Mouse (Mus musculus): ENCODE measurements around the gene Med1. TPM values are rescaled to one million over a fixed set of nuclear protein-coding genes. Genes with fewer than 3 reads are reported as not detected.

Med1 gene
- polyA plus RNA-seq, 1 experiment = not detected

GRCm38 (mm10) chr11:98134951-98135350 is 58.1 kb downstream of the Med1 start:
- Histone ChIP-seq H3K4me3 (ENCODE audit: insufficient read depth, low read depth, low read length) (no peak overlapping the region), H3K4me1 (ENCODE audit: control insufficient read depth, insufficient read depth, low read length) (peaks cover 5% of the 10 kb centered on the region; the same call in 1 of the 2 replicates), H3K27ac (ENCODE audit: insufficient read depth, low read depth, low read length) (no peak overlapping the region)
- TF ChIP-seq POLR2A (IDR thresholded peaks at IDR 0.05; ENCODE audit: insufficient read depth, low read depth, low read length) (no peak), CTCF (IDR thresholded peaks at IDR 0.05; ENCODE audit: insufficient read depth, low read depth, low read length) (no peak)
- 58% methylated on average over 4 of the region's 4 CpGs for WGBS

- Histone ChIP-seq H3K27ac (ENCODE audit: insufficient read depth, low read depth, low read length) (no peak overlapping the region), H3K4me3 (ENCODE audit: insufficient read depth, low read depth, low read length) (no peak overlapping the region), H3K4me1 (ENCODE audit: control insufficient read depth, insufficient read depth, low read length) (no peaks in the 10 kb centered on the region)
- 92% methylated on average over 5 of the region's 5 CpGs for WGBS
- TF ChIP-seq CTCF (IDR thresholded peaks at IDR 0.05; ENCODE audit: insufficient read depth, low read depth, low read length) (no peak), POLR2A (IDR thresholded peaks at IDR 0.05; ENCODE audit: insufficient read depth, low read depth, low read length) (no peak)
These were observed 69.7 kb downstream of the Med1 start for GRCm38 (mm10) chr11:98123424-98123823.

DNA sequence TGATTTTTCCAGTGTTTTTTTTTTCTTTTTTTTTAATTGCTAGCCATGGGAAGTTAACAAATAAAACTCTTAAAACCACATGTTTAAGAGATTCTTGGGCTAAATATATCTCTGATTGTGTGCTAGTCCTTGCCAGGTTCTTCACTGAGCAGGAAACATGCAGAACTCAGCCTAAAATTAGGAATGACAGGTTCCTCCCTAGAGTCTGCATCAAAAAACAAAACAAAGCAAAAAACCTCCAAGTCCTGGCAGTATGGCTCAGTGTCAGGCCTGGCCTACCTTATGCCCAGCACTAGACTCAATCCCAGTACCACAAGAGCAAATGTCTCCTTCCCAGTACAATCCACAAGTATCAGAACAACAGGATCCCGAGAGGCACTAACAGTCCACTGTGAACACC is 78.7 kb downstream of the Med1 start:
- TF ChIP-seq POLR2A (IDR thresholded peaks at IDR 0.05; ENCODE audit: insufficient read depth, low read depth, low read length) (no peak), CTCF (IDR thresholded peaks at IDR 0.05; ENCODE audit: insufficient read depth, low read depth, low read length) (no peak)

DNA sequence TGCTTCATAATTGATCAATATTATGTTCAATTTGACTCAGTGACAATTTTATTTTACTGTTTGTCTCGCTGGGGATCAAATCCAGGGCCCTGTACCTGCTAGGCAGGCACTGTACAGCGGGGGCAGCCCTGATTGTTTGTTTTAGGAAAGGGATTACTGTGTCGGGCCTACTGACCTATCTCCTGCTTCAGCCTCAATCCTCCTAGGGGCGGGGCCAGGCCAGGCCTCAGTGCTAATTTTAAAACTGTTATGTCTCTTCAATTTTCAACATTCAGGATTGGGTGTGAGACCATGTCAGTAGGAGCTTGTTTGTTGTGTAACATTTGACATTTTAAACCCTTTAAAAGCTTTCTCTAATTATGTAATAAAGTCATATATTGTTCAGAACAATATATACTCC is 79.6 kb downstream of the Med1 start:
- no peak overlapping the region for H3K27ac ChIP-seq (ENCODE audit: insufficient read depth, low read depth, low read length)
- H3K4me3 ChIP-seq (ENCODE audit: insufficient read depth, low read depth, low read length) = no peak overlapping the region
- H3K4me1 ChIP-seq (ENCODE audit: control insufficient read depth, insufficient read depth, low read length) = no peaks in the 10 kb centered on the region
- TF ChIP-seq POLR2A (IDR thresholded peaks at IDR 0.05; ENCODE audit: insufficient read depth, low read depth, low read length) (no peak), CTCF (IDR thresholded peaks at IDR 0.05; ENCODE audit: insufficient read depth, low read depth, low read length) (no peak)
- 86% methylated on average over 4 of the region's 4 CpGs for WGBS

More for the DNA sequence above, 78.7 kb downstream of the Med1 start:
- 46% methylated on average over 1 of the region's 1 CpGs for WGBS
- H3K4me1 ChIP-seq (ENCODE audit: control insufficient read depth, insufficient read depth, low read length) = no peaks in the 10 kb centered on the region
- H3K4me3 ChIP-seq (ENCODE audit: insufficient read depth, low read depth, low read length) = no peak overlapping the region
- H3K27ac ChIP-seq (ENCODE audit: insufficient read depth, low read depth, low read length) = no peak overlapping the region

DNA sequence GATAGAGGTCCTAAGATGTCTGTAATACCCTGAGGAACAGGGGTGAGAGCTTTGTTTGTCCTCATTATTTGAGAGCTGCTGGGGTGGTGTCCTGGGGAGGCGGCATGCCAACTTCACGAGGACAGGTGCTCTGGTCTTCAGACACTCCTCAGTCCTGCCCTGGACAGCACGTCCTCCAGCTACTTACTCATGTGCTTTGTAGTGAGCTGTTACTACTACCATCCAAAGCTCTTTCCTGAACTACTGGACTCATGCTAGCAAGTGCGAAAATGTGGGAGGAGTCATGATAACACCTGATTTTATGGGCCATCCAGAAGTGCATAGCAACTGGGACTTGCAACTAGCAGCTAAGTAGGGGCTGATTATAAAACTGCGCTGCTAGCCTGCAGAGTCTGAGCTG is 83.4 kb downstream of the Med1 start:
- no peak for TF ChIP-seq POLR2A (IDR thresholded peaks at IDR 0.05; ENCODE audit: insufficient read depth, low read depth, low read length)
- no peak for TF ChIP-seq CTCF (IDR thresholded peaks at IDR 0.05; ENCODE audit: insufficient read depth, low read depth, low read length)
- 90% methylated on average over 5 of the region's 5 CpGs for WGBS
- H3K4me3 ChIP-seq (ENCODE audit: insufficient read depth, low read depth, low read length) = no peak overlapping the region
- no peaks in the 10 kb centered on the region for H3K4me1 ChIP-seq (ENCODE audit: control insufficient read depth, insufficient read depth, low read length)
- H3K27ac ChIP-seq (ENCODE audit: insufficient read depth, low read depth, low read length) = no peak overlapping the region

Other genes with a start within 250 kb of the Med1 start
- gene Plxdc1, start 206.8 kb downstream of the Med1 start, polyA plus RNA-seq (2012; ENCODE audit: insufficient read depth, insufficient read length, low replicate concordance, missing spikeins) = not detected in 2 replicates
- gene Arl5c, start 197.1 kb downstream of the Med1 start, polyA plus RNA-seq (2012; ENCODE audit: insufficient read depth, insufficient read length, low replicate concordance, missing spikeins) = 395 TPM in 1 of 2 replicates, not detected in the other
- gene Cacnb1, start 170.3 kb downstream of the Med1 start, polyA plus RNA-seq (2012; ENCODE audit: insufficient read depth, insufficient read length, low replicate concordance, missing spikeins) = not detected in 2 replicates
- not detected in 2 replicates for gene Rpl19, start 166.6 kb downstream of the Med1 start, polyA plus RNA-seq (2012; ENCODE audit: insufficient read depth, insufficient read length, low replicate concordance, missing spikeins)
- not detected in 2 replicates for gene Stac2, start 139.8 kb downstream of the Med1 start, polyA plus RNA-seq (2012; ENCODE audit: insufficient read depth, insufficient read length, low replicate concordance, missing spikeins)
- not detected in 2 replicates for gene Fbxl20, start 42.9 kb downstream of the Med1 start, polyA plus RNA-seq (2012; ENCODE audit: insufficient read depth, insufficient read length, low replicate concordance, missing spikeins)
- gene Cdk12, start 9.8 kb upstream of the Med1 start, polyA plus RNA-seq (2012; ENCODE audit: insufficient read depth, insufficient read length, low replicate concordance, missing spikeins) = not detected in 2 replicates
- not detected in 2 replicates for gene Neurod2, start 136.4 kb upstream of the Med1 start, polyA plus RNA-seq (2012; ENCODE audit: insufficient read depth, insufficient read length, low replicate concordance, missing spikeins)
- gene Ppp1r1b, start 155.1 kb upstream of the Med1 start, polyA plus RNA-seq (2012; ENCODE audit: insufficient read depth, insufficient read length, low replicate concordance, missing spikeins) = not detected in 2 replicates
- gene Stard3, start 165.1 kb upstream of the Med1 start, polyA plus RNA-seq (2012; ENCODE audit: insufficient read depth, insufficient read length, low replicate concordance, missing spikeins) = not detected in 2 replicates
- not detected in 2 replicates for gene Tcap, start 190.5 kb upstream of the Med1 start, polyA plus RNA-seq (2012; ENCODE audit: insufficient read depth, insufficient read length, low replicate concordance, missing spikeins)
- not detected in 2 replicates for gene Pnmt, start 193.2 kb upstream of the Med1 start, polyA plus RNA-seq (2012; ENCODE audit: insufficient read depth, insufficient read length, low replicate concordance, missing spikeins)
- not detected in 2 replicates for gene Pgap3, start 207.2 kb upstream of the Med1 start, polyA plus RNA-seq (2012; ENCODE audit: insufficient read depth, insufficient read length, low replicate concordance, missing spikeins)
- gene Erbb2, start 219.2 kb upstream of the Med1 start, polyA plus RNA-seq (2012; ENCODE audit: insufficient read depth, insufficient read length, low replicate concordance, missing spikeins) = not detected in 2 replicates
- not detected in 2 replicates for gene Mien1, start 245.7 kb upstream of the Med1 start, polyA plus RNA-seq (2012; ENCODE audit: insufficient read depth, insufficient read length, low replicate concordance, missing spikeins)